Mouse (Mus musculus) B cell, adult 2 months (primary cell): ENCODE data around the gene Dvl3.

ENCODE experiments used
- DNase-seq, 2 experiments: peaks; one replicate each; pipeline ENCODE4 v3.0.0; 2022

The Dvl3 gene

DNA sequence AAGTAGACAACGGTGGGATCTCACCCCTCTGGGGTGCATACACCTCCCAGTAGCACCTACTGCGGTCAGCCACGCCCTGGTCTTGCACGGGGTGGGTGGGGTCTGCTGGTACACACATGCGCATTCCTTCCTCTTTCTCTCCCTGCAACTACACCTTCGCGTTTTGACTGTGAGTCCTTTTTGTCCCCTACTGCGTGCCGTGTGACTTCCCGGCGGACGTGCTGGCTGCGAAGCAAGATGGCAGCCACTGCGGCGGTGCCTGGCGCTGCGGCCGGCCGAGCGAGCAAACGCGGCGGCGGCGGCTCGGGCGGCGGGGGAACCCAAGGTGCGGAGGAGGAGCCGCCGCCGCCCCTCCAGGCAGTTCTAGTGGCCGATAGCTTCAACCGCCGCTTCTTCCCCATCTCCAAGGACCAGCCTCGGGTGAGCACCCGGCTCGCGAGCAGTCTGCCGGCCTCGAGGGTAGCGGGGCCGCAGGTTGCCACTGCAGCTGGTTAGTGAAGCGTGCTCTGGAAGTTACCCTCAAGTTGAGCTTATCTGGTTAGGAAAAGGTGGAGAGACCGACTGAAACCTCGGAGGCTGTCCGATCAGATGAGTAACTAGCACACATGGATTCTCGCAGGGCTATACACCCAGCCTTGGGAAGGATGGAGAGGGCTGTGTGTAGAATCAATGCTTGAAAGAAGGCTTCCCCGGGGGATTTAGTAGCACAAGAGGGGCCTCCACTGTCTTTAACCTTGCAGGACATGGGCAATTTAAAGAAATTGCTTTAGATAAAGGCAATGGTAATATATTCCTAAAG lies 17.9 kb upstream of the Dvl3 start, which contains the start of gene Eif2b5:
Gene Eif2b5 (plus strand): TSS at position 141 of the 799 bp plus-strand sequence.
- DNase-seq = peak; percentile 93 to 96

GRCm38 (mm10) chr16:20506000-20506399 lies 10.8 kb upstream of the Dvl3 start:
- DNase-seq = no peak

DNA sequence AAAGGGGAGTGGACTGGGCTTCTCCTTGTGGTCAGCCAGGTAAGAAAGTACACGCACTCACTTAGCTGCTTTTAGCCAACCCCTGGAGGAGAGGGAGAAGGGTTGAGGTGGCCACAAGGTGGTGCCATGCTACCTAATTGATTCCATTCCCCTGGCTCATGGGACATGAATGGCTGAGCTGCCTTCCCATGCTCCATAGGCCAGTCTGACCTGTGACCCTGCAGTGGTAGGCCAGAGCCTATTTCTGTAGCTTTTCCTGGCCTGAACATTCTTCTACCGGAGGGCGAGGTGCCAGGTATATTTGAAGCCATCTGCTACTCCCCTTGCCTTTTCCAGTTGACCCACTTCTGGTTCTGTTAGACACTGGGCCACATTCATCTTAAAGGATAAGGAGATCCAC lies 7.4 kb upstream of the Dvl3 start:
- peak; percentile 22 to 23 for DNase-seq

DNA sequence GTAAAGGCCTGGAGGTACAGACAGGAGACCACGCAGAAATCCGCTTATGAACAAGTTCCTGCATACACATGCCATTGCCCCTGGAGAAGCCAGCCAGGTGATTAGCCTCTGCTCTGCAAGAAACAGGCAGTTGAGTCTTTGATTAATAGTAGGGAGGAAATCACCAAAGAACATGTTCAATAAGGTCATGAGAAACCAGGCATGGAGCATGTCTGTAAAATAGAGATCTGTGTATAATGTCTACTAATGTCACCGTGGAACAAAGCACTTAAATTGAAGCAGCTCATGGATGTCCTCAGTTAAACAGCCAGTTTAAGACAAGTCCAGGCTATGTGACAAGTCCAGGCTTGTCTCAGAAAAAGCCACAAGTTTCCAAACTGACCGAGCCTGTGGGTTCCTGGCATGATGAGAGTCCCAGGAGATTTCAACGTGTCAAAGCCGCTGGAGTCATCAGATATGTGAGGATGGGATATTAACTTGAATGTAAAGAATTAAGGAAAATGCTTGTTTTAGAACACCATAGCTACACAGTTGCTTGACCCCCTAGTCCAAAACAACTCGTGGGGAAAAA lies 5.4 kb upstream of the Dvl3 start:
- DNase-seq = no peak

- no peak for DNase-seq
These were observed 750 bp upstream of the Dvl3 start for GRCm38 (mm10) chr16:20516032-20516431.

DNA sequence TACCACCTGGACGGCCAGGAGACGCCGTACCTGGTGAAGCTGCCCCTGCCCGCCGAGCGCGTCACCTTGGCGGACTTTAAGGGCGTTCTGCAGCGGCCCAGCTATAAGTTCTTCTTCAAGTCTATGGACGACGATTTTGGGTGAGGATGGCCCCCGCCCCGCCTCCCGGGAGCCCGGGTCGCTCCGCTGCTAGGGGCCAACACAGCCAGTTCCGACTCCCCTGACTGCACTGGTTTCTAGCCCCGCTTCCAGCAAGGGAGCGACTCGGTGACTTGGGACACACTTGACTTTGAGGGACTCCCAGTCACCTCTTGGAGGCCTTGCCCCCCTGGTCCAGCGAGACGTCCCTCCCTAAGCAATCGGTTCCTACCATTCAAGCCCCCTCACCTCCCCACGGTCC lies 434 bp downstream of the Dvl3 start:
- peak in 1 of 2 experiments; percentile 35 for DNase-seq

GRCm38 (mm10) chr16:20517701-20518374 lies 1.1 kb downstream of the Dvl3 start:
- no peak for DNase-seq

- DNase-seq = no peak
These were observed 7.1 kb downstream of the Dvl3 start for GRCm38 (mm10) chr16:20523886-20524285.

- DNase-seq = no peak
These were observed 12.0 kb downstream of the Dvl3 start for GRCm38 (mm10) chr16:20528779-20529178.

DNA sequence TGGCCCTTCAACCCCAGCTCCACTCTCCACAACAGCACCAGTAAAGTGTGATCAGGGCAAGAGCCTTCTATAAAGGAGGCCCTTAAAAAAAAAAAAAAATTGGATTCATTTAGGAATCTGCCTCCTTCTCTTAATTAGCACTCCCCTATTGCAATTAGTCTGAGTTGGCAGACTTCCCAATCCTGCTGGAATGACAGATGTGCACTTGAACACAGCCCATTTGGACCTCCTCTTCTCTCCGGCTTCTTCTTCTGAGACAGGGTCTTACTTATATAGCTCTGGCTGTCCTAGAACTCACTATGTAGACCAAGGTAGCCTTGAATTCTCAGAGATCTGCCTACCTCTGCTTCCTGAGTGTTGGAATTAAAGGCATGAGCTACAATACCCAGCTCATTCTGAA lies 12.6 kb downstream of the Dvl3 start:
- no peak for DNase-seq

DNA sequence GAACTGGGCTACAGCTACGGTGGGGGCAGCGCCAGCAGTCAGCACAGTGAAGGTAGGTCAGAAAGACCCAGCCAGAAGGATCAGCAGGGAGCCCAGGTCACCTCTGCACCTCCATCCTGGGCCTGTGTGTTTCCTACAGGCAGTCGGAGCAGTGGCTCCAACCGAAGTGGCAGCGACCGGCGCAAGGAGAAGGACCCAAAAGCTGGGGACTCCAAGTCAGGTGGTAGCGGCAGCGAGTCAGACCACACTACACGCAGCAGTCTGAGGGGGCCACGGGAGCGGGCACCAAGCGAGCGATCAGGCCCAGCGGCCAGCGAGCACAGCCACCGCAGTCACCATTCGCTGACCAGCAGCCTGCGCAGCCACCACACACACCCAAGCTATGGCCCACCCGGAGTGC lies 14.2 kb downstream of the Dvl3 start:
- DNase-seq = no peak

- DNase-seq = no peak
These were observed 18.0 kb downstream of the Dvl3 start for GRCm38 (mm10) chr16:20534617-20535295.

- peak; percentile 90 to 92 for DNase-seq
These were observed 18.7 kb downstream of the Dvl3 start, which contains the start of gene Ap2m1 for GRCm38 (mm10) chr16:20535296-20536080. TSS of gene Ap2m1 (plus strand) at chr16:20535478.

- no peak for DNase-seq
These were observed 19.4 kb downstream of the Dvl3 start for GRCm38 (mm10) chr16:20536081-20536665.

DNA sequence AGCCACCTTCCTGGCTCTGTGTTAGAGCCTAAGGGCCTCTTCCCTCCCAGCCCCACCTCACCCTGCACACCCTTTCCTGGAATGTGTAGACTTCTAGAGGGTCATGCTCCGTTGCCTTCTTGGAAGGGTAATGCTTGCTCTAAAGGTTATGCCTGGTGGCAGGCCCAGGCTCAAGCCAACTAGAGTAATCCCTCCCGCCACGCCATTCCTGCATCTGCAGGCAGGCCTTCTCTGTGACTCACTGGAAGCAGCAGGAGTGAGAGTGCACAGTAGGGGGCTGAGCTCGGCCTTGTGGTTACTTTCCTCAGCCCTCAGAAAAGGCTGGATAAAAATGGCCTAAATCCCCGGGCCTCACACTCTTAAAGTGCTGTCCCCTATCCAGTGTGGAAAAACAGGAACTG lies 20.3 kb downstream of the Dvl3 start:
- no peak for DNase-seq

- no peak for DNase-seq
These were observed 21.0 kb downstream of the Dvl3 start for GRCm38 (mm10) chr16:20537601-20538320.

DNA sequence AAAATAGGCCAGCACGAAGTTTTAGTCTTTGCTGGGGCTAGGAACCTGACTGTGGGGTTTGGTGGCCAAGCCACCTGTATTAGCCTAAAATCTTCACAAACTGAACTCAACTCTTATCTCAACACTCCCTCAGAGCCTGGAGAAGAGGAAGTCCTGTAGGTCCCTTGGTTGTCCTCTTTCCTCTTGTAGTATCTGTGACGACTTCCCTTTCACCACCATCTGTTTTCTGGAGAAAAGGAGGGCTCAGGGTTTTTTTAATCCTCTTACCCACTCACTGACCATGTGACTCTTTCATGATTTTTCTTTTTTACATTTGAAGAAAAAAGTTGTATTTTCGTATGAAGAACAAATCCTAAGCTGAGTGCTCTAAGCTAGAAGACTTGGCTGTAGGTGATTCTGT lies 22.9 kb downstream of the Dvl3 start:
- no peak for DNase-seq

DNA sequence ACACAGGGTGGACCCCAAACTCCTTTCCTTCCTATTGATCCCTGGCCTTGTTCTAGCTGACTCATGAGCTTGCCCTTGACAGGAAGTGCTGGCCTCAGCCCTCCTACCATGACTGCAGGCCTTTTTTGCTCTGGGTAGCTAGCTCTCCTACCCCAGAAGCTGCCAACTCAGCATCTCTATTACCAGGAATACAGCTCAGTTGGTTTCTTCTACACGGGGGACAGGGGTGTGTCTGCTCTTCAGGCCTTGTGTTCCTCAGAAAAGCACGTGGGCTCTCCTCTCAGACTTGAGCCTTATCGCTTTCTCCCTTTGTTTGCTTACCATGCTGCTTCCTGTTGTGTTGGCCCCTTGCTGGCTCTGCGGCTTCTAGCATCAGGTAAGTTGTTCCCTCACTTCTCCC lies 23.7 kb downstream of the Dvl3 start:
- no peak for DNase-seq

GRCm38 (mm10) chr16:20545696-20546095 lies 28.9 kb downstream of the Dvl3 start:
- no peak for DNase-seq

DNA sequence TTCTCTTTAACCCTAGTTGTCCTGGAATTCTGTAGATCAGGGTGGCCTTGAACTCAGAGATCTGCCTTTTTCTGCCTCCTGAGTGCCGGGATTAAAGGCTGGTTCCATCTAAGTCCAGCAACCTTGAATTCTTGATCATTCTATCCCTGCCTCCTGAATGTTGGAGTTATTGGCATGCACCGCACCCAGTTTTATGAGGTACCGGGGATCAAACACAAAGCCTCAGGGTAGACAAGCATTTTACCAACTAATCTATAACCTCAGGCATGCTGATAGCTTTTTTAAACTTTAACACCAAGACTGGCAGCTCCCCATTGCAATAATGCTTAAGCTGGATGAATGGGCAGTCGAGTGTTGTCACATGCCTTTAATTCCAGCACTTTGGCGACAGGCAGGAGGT lies 30.6 kb downstream of the Dvl3 start:
- DNase-seq = no peak
